Mouse (Mus musculus): ENCODE measurements around the gene Kcnj12.

GRCm38 (mm10) chr11:61098046-61098445 is 75.7 kb downstream of the Kcnj12 start:
- TF ChIP-seq CTCF (IDR thresholded peaks at IDR 0.05) (no peak), EP300 (IDR thresholded peaks at IDR 0.05) (no peak)
